Mouse (Mus musculus) gastrocnemius, postnatal 14 days (tissue): ENCODE measurements around the gene Mlph. TPM values are rescaled to one million over a fixed set of nuclear protein-coding genes. Genes with fewer than 3 reads are reported as not detected.

ENCODE experiments used
- DNase-seq: peaks from one replicate; pipeline ENCODE4 v3.0.0; 2021; ENCODE audit warnings: mixed read lengths
- intact Hi-C: fragments of 180-260 bp; cut with DNase I; formaldehyde crosslinking; loops from one replicate; pipeline ENCODE4 v1.15.1; 2025; ENCODE audit warnings: low total_unique reads
- total RNA-seq, 2 experiments: library from RNA; stranded (reverse); gene quantifications; 2 replicates each; pipeline ENCODE4 v1.2.3; 2021

Gene Mlph
- total RNA-seq, 2 experiments from 2014 or later = 0.31 to 0.35 TPM

- DNase-seq = no peak
- intact Hi-C loops = no loop called here
Observed at GRCm38 (mm10) chr1:90904729-90905404, 10.0 kb upstream of the Mlph start.

DNA sequence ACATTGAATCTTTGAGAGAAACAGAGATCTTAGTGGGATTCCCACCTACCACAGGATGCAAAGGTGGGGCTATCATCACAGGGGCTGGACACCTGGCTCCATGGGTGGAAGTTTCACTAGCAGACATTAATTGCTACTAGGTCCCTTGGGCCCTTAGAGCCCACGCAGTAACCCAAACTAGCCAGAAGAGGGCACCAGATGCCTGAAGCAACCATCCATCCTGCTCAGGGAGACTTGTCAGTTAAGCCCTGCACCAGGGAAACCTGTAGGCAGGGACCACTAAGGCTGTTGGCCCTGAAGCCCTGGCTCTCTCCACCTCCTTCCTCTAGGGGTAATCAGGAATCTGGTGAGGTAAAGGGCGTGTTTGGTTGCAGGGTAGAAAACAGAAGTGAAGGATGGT, 8.5 kb upstream of the Mlph start:
- intact Hi-C loops = loop anchor here (2.0 kb wide), 1 partner anchor 50 kb away; no protein-coding TSS in a partner anchor
- peak; percentile 30 for DNase-seq

- intact Hi-C loops = no loop called here
- DNase-seq = peak; percentile 59
Observed at GRCm38 (mm10) chr1:90909161-90909560, 5.7 kb upstream of the Mlph start.

GRCm38 (mm10) chr1:90909631-90910152, 5.2 kb upstream of the Mlph start:
- peak; percentile 69 for DNase-seq
- intact Hi-C loops = no loop called here

DNA sequence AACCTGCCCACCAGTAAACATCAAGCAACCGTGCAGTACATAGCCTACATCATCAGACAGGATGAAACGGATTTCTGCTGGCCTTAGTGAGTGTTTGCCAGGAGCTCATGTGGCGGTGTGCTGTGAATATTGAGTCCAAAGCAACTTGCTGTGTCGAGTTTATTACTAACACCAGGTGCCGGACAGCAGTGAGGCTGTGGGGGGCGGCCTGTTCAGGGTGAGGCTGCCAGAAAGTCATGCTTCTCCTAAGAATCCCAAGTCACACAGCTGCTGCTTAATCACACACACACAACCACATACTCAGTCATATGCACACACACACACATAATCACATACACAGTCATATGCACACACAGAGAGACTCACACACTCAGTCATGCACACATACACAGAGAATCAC, 1.7 kb upstream of the Mlph start:
- intact Hi-C loops = no loop called here
- DNase-seq = no peak

GRCm38 (mm10) chr1:90917509-90917908, 2.6 kb downstream of the Mlph start:
- intact Hi-C loops = no loop called here
- no peak for DNase-seq

- intact Hi-C loops = no loop called here
Observed at GRCm38 (mm10) chr1:90921687-90922086, 6.8 kb downstream of the Mlph start.

GRCm38 (mm10) chr1:90926030-90926429, 11.1 kb downstream of the Mlph start:
- intact Hi-C loops = no loop called here
- no peak for DNase-seq

More at GRCm38 (mm10) chr1:90921687-90922086, 6.8 kb downstream of the Mlph start:
- no peak for DNase-seq

GRCm38 (mm10) chr1:90927308-90927707, 12.4 kb downstream of the Mlph start:
- intact Hi-C loops = no loop called here
- no peak for DNase-seq

DNA sequence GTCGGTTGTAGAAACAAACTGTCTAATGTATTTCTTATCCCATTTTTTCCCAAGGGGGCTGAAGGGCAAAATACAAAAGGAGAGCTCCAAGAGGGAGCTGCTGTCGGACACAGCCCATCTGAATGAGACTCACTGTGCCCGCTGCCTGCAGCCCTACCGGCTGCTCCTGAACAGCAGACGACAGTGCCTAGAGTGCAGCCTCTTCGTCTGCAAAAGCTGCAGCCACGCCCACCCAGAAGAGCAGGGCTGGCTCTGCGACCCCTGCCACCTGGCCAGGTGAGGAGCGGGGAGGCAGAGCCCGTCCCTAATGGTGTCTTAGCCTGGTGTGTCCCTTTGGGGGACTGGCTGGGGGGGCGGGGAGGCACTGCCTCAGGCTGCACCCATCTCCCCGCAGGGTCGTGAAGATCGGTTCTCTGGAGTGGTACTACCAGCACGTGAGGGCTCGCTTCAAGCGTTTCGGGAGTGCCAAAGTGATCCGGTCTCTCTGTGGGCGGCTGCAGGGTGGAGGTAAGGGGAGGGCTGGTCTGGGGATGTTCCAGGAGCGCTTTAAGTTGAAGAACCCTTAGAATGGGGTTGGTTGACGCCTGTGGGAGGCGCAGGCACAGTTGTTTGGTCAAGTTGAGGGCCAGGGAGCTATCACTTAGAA, 13.2 kb downstream of the Mlph start:
- no peak for DNase-seq
- intact Hi-C loops = loop anchor here (2.0 kb wide), 1 partner anchor 29 kb away; no protein-coding TSS in a partner anchor

DNA sequence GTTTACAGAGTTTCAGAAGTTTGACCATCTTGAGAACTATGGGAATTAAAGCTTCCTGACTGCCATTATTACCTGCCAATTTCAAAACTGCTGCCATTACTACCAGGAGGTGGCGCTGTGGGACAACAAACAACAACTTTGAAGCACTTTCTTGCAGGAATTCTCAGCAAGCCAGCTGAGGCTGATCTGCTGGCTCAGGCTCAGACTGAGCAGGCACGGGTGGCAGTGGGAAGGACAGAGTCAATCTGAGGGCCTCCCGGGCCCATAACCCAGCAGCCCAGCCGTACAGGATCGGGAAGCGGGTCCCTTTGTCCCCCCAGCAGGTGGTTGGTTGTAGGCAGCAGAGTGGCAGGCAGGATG, 13.7 kb downstream of the Mlph start:
- intact Hi-C loops = loop anchor here (2.0 kb wide), 1 partner anchor 28 kb away; no protein-coding TSS in a partner anchor
- DNase-seq = peak; percentile 86

GRCm38 (mm10) chr1:90933001-90933400, 18.1 kb downstream of the Mlph start:
- no peak for DNase-seq

GRCm38 (mm10) chr1:90936990-90937389, 22.1 kb downstream of the Mlph start:
- intact Hi-C loops = no loop called here
- no peak for DNase-seq

More at GRCm38 (mm10) chr1:90933001-90933400, 18.1 kb downstream of the Mlph start:
- intact Hi-C loops = no loop called here

- intact Hi-C loops = no loop called here
- no peak for DNase-seq
Observed at GRCm38 (mm10) chr1:90939980-90940379, 25.1 kb downstream of the Mlph start.

DNA sequence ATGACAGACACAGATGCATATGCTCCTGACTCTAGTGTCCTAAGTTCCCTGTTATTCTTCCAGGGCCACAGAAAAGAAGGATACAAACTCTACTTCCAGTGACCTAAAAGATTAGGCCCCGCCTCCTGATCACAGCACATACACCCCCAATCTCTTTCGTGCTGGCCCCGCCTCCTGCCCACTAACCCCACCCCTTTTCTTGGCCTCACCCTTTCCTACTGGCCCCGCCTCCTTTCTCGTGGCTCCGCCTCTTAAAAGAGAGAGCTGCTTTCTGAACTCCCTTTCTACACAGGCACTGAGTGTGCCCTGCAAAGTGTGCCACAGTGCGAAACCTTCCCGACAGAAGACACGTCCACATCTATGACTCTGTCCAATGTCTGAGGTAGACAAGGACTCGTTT, 30.3 kb downstream of the Mlph start:
- no peak for DNase-seq
- intact Hi-C loops = no loop called here

- intact Hi-C loops = no loop called here
- DNase-seq = no peak
Observed at GRCm38 (mm10) chr1:90947252-90947651, 32.4 kb downstream of the Mlph start.

DNA sequence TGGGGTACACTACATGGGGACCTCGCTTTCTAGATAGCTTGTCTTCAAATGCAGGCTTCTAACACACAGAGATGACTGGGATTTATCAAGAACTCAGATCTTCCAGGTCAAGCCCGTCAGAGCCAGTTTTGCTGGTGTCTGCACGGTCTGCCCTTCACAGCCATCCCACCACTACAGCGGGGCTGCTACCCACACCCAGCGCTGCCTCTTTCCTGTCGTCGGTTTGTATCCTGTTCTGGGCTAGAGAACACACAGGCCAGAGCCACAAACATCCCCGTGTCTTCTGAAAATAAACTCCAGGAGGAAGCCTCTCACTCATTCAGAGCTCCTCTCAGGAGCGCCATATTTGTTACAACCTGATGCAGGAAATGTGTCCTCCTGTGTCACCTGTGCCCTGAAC, 34.4 kb downstream of the Mlph start:
- intact Hi-C loops = no loop called here

DNA sequence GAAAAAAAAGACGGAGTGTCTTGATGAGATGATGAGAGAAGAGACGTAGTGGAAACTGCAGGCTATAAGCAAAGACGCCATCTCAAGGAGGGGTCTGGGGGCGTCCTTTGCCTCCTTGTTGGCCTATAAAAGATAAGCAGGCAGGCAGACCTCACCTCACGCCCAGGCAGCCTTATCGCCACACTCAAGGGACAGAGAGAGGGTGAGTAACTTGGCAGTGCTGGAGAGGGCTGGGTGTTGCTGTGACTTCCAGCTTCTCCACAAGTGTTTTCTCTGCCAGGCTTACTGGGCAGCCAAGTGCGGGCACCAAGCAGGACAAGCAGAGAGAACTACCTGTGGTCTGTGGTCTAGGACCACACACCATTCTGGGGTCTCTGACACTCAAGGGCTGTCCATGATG, 36.8 kb downstream of the Mlph start:
- DNase-seq = no peak
- intact Hi-C loops = no loop called here

More for the DNA sequence above, 34.4 kb downstream of the Mlph start:
- DNase-seq = no peak

DNA sequence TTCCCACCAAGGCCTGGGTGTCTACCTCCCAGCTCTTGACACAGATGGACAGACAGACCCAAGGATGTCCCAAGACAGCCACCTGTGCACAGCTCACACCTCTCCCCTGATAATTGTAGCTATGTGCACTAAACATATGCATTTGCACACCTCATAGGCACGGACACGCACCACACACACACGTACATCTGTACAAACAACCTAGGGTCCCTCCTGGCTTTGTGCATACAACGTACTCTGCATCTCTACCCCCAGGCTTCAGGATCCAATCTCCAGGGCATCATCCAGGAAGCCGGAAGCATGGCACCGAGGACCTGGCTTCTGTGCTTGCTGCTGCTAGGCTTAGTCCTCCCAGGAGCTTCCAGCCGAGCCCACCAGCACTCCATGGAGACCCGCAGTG, 37.9 kb downstream of the Mlph start, which contains the start of gene Prlh:
TSS of gene Prlh (plus strand) at position 301 of the 400 bp plus-strand sequence.
- DNase-seq = no peak
- intact Hi-C loops = no loop called here

DNA sequence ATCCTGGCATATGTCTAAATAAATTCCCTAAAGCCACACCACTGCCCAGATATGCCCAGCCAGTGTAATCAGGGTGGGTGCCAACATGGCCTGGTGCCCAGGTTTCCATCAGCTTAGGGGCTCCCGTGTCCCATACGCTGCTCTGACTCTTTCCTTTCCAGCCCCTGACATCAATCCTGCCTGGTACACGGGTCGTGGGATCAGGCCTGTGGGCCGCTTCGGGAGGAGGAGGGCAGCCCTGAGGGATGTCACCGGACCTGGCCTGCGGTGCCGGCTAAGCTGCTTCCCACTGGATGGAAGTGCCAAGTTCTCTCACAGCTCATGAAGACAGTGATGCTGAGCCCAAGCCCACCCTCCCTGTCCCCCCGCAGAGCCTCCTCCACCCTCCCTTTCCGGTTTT, 38.8 kb downstream of the Mlph start:
- intact Hi-C loops = no loop called here
- no peak for DNase-seq
